Mouse (Mus musculus) heart, adult 2 months (tissue): ENCODE data around the gene Krt42. TPM values are rescaled to one million over a fixed set of nuclear protein-coding genes. Genes with fewer than 3 reads are reported as not detected.

ENCODE experiments used
- DNase-seq, 2 experiments: peaks; one replicate each; pipeline ENCODE4 v3.0.0; 2021
- H3K27ac ChIP-seq: fragments of 200-600 bp; 2 replicates; pipeline ENCODE4 v1.8.1; 2022
- H3K27me3 ChIP-seq: fragments of 200-500 bp; 2 replicates; pipeline ENCODE4 v1.6.1; 2012; ENCODE audit warnings: mild to moderate bottlenecking, low read length, inconsistent platforms, mixed read lengths; ENCODE audit not compliant: control insufficient read depth, insufficient read depth
- H3K36me3 ChIP-seq: fragments of 200-500 bp; 2 replicates; pipeline ENCODE4 v1.6.1; 2012; ENCODE audit warnings: low read length, inconsistent platforms; ENCODE audit not compliant: control insufficient read depth, insufficient read depth
- H3K4me1 ChIP-seq: fragments of 200-500 bp; 2 replicates; pipeline ENCODE4 v1.6.1; 2011; ENCODE audit warnings: low read length; ENCODE audit not compliant: control insufficient read depth, insufficient read depth
- H3K4me3 ChIP-seq: fragments of 200-600 bp; 2 replicates; pipeline ENCODE4 v1.8.1; 2022
- H3K79me2 ChIP-seq: fragments of 200-500 bp; replicated peaks from 2 replicates; pipeline ENCODE4 v1.6.1; 2012; ENCODE audit warnings: mild to moderate bottlenecking, inconsistent platforms, low read length, moderate library complexity, mixed read lengths; ENCODE audit not compliant: control insufficient read depth, insufficient read depth
- H3K9ac ChIP-seq: fragments of 200-500 bp; 2 replicates; pipeline ENCODE4 v1.6.1; 2012; ENCODE audit warnings: low read depth, mild to moderate bottlenecking, control low read depth, inconsistent platforms, low read length, mixed read lengths
- CTCF ChIP-seq: fragments of 200-600 bp; IDR thresholded peaks from 2 replicates; pipeline ENCODE4 v1.8.1; 2022; ENCODE audit warnings: antibody characterized with exemption, mild to moderate bottlenecking, moderate library complexity
- EP300 ChIP-seq: fragments of 200-500 bp; IDR thresholded peaks from 2 replicates; pipeline ENCODE4 v1.6.1; 2011; ENCODE audit warnings: low read depth, low read length, control low read depth; ENCODE audit not compliant: insufficient read depth
- POLR2A ChIP-seq: fragments of 200-500 bp; IDR thresholded peaks from 2 replicates; pipeline ENCODE4 v1.6.1; 2011; ENCODE audit warnings: mild to moderate bottlenecking, low read depth, low read length, control low read depth; ENCODE audit not compliant: insufficient read depth
- WGBS: fragments of 180-500 bp; shearing (Covaris S2); methylation state at CpG from one replicate; pipeline ENCODE4 v1.1.7; 2018; 5-methylcytosine and 5-hydroxymethylcytosine counted together
- intact Hi-C: fragments of 180-260 bp; cut with DNase I; formaldehyde crosslinking; loops from one replicate; pipeline ENCODE4 v1.15.1; 2025
- long read RNA-seq: library from polyadenylated mRNA; stranded (forward); transcript quantifications from one replicate; pipeline ENCODE4 v2.0.0, GENCODE M21; 2021
- polyA plus RNA-seq: library from polyadenylated mRNA; depleted of rRNA; stranded (reverse); fragments of >200 nt; gene quantifications from 2 replicates; pipeline ENCODE4 v1.2.3, GENCODE M21; 2012; rRNA removed
- total RNA-seq, 2 experiments: library from RNA; stranded (reverse); gene quantifications; 2 replicates each; pipeline ENCODE4 v1.2.3; 2021

Krt42 gene
- total RNA-seq (not detected), polyA plus RNA-seq (not detected in 2 replicates)
- long read RNA-seq, result 0 reads

DNA sequence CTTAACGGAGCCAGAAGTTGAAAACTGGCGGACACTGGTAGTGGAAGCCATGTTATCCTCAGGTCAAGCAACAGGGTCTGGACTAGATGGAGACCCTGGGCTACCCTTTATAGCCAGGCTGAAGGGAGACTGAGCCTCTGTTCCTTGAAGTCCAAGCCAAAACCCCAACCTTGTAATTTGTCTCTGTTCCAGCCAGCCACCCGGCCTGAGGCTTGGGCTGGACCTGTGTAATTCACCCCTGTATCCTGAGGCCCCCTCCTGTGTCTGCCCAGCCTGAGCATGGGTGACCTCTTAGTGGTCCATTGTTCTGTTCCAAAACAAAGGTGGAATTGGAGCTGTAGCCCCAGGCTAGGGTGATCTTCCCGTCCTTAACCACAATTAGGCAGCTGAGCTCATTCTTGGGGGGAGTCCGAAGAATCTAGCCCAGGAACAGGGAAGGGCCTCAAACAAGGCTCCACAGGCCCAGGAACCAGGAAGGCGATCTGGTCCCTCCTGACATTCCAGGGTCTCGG lies at the start of gene Krt42:
Krt42 (minus strand) TSS at position 51 of the 512 bp plus-strand sequence.
- 83% methylated on average over 7 of the region's 7 CpGs for WGBS
- Histone ChIP-seq H3K36me3 (no peaks in the 10 kb centered on the region), H3K27me3 (no peaks in the 10 kb centered on the region), H3K79me2 (no peaks in the 10 kb centered on the region), H3K4me1 (no peaks in the 10 kb centered on the region), H3K27ac (no peak within 1 kb of the TSS), H3K4me3 (no peak within 1 kb of the TSS), H3K9ac (no peak within 1 kb of the TSS)
- intact Hi-C loops, result no loop called here
- DNase-seq, result no peak
- TF ChIP-seq POLR2A, result no peak
- TF ChIP-seq CTCF, result no peak
- no peak for TF ChIP-seq EP300

DNA sequence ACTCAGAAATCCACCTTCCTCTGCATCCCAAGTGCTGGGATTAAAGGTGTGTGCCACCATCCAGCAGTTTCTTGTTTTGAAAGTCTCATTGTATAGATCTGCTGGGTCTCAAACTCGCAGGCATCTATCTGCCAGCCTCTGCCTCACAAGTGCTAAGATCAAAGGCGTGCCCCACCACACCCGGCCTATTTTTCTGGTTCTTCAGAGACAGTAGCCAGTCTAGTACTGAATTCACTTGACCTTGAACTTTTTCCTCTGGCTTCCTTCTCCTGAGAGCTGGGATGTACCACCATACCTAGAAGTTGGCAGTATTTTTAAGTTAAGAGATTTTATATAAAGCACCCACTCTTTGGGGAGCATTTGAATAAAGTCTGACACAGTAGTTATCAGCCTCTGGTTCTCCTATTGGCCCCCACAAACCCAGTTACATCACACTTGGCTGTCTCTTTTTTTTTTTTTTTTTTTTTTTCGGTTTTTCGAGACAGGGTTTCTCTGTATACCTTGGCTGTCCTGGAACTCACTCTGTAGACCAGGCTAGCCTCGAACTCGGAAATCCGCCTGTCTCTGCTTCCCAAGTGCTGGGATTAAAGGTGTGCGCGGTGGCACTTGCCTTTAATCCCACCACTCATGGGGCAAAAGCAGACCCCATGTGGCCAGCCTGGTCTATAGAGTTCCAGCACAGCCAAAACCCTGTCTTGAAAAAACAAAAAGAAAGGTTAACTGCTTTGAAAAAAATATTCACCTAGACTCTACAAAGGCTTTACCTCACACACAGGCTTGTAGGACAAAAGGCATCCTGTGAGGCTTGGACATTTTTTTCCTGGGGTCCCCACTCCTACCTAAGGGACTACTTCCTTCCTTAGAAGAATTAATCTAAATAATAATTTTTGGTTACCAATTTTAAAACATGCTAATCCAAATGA lies 49.1 kb upstream of the Krt42 start:
- Histone ChIP-seq H3K4me1 (peaks cover 2% of the 10 kb centered on the region), H3K4me3 (peak overlapping the region; percentile 61), H3K79me2 (no peaks in the 10 kb centered on the region), H3K36me3 (peaks cover 14% of the 10 kb centered on the region), H3K27ac (peak overlapping the region; percentile 71), H3K9ac (no peak overlapping the region), H3K27me3 (no peaks in the 10 kb centered on the region)
- intact Hi-C loops, result no loop called here
- WGBS, result 86% methylated on average over 10 of the region's 10 CpGs
- no peak for TF ChIP-seq EP300
- no peak for TF ChIP-seq CTCF
- TF ChIP-seq POLR2A, result no peak
- DNase-seq, result no peak

DNA sequence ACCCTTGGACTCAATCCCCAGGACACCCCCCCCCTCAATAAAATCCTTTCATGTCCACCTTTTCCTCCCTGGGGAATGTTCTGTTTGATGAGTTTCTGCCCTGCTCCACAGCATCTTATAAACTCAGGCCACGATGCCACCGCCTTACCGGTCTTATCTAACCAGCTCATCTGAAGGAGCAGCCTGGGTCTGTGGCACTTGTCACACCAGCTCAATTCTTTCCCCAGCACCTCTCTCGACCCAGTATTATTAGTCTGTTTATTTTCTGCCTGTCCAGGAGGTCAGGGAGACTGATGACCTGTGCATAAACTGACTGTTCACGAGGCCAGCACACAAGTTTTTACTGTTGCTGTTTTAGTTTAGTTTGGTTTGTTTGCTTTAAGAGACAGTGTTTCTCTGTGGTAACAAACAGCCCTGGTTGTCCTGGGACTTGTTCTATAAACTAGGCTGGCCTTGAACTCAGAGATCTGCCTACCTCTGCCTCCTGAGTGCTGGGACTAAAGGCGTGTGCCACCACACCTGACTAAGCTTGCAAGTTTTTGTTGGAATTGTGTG lies 48.2 kb upstream of the Krt42 start:
- 70% methylated on average over 6 of the region's 6 CpGs for WGBS
- intact Hi-C loops, result no loop called here

DNA sequence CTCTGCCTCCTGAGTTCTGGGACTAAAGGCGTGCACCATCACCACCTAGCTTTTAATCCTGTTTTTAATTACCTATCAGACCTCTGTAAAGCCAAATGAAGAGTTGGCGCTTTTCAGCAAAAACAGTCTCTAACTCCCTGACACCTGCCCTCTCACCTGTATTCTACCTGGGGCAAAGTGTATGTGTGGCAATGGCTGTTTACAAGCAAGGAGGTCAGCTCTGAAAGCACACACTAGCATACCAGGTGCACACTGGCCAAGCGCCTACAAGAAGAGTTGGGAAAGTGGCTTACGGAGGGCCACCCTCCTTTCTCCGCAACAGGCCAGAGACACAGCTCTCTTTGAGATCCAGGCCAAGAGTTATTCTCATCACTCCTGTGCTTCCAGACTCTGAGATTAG lies 45.8 kb upstream of the Krt42 start:
- Histone ChIP-seq H3K36me3 (no peaks in the 10 kb centered on the region), H3K27me3 (no peaks in the 10 kb centered on the region), H3K4me3 (no peak overlapping the region), H3K27ac (no peak overlapping the region), H3K79me2 (no peaks in the 10 kb centered on the region), H3K4me1 (no peaks in the 10 kb centered on the region), H3K9ac (no peak overlapping the region)
- TF ChIP-seq EP300, result no peak
- TF ChIP-seq CTCF, result no peak
- no peak for TF ChIP-seq POLR2A
- intact Hi-C loops, result no loop called here
- DNase-seq, result no peak
- WGBS, result 80% methylated on average over 5 of the region's 5 CpGs

More for the DNA sequence above, 48.2 kb upstream of the Krt42 start:
- H3K27ac ChIP-seq, result no peak overlapping the region
- no peaks in the 10 kb centered on the region for H3K79me2 ChIP-seq
- H3K4me3 ChIP-seq, result no peak overlapping the region
- H3K4me1 ChIP-seq, result peaks cover 2% of the 10 kb centered on the region
- no peaks in the 10 kb centered on the region for H3K27me3 ChIP-seq
- peaks cover 14% of the 10 kb centered on the region for H3K36me3 ChIP-seq
- TF ChIP-seq EP300, result no peak
- no peak for TF ChIP-seq POLR2A
- TF ChIP-seq CTCF, result no peak
- no peak overlapping the region for H3K9ac ChIP-seq
- DNase-seq, result no peak

DNA sequence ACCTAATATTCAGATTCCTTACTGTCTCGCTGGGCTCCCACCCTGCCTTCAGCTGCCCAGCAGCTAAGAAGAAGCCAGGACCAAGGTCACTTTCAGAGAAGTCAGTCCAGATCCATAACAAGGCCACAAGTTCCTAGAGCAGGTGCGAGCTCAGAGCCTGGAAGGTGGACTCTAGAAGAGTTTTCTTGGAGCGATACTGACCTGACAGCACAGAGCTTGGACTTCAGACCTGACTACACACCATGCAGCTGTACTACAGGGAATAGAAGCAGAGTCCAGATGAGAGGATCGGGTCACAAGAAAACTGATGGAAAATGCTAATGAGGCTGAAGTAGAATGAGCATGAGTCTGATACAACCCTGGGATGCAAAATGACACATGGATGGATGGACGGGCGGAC lies 43.8 kb upstream of the Krt42 start:
- H3K9ac ChIP-seq, result no peak overlapping the region
- TF ChIP-seq POLR2A, result no peak
- TF ChIP-seq EP300, result no peak
- no peak for TF ChIP-seq CTCF
- H3K4me1 ChIP-seq, result no peaks in the 10 kb centered on the region
- intact Hi-C loops, result no loop called here
- H3K27ac ChIP-seq, result no peak overlapping the region
- no peaks in the 10 kb centered on the region for H3K27me3 ChIP-seq
- 89% methylated on average over 6 of the region's 6 CpGs for WGBS
- no peak overlapping the region for H3K4me3 ChIP-seq
- DNase-seq, result no peak
- no peaks in the 10 kb centered on the region for H3K36me3 ChIP-seq
- H3K79me2 ChIP-seq, result no peaks in the 10 kb centered on the region
